Mouse (Mus musculus) neutrophil, adult 65 days (primary cell): ENCODE measurements around the gene Trpm3. TPM values are rescaled to one million over a fixed set of nuclear protein-coding genes. Genes with fewer than 3 reads are reported as not detected.

ENCODE experiments used
- total RNA-seq: library from RNA; stranded (reverse); gene quantifications from 2 replicates; pipeline ENCODE4 v1.2.4, GENCODE M21; 2023

Trpm3 gene
- not detected in 2 replicates for total RNA-seq

GRCm38 (mm10) chr19:22138590-22139421, at the start of gene Trpm3:
TSS of gene Trpm3 (plus strand) at chr19:22139046.

